Mouse (Mus musculus) 3134 (cell line): ENCODE measurements around the gene Lrrc75b.
"Not testable (repeated sequence)": the region's sequence is repeated elsewhere in the genome, so short reads cannot be mapped to it uniquely, and the experiment has no call there.

Experiments
- DNase-seq: peaks from one replicate; pipeline ENCODE4 v3.0.0-alpha.2; 2011; ENCODE audit warnings: low spot score; ENCODE audit not compliant: insufficient read length; ENCODE audit errors: extremely low read depth

Gene Lrrc75b

GRCm38 (mm10) chr10:75505928-75506327 lies 54.2 kb downstream of the Lrrc75b start:
- DNase-seq = not testable (repeated sequence)

GRCm38 (mm10) chr10:75505130-75505495 lies 55.0 kb downstream of the Lrrc75b start:
- no peak for DNase-seq

GRCm38 (mm10) chr10:75504234-75505129 lies 55.6 kb downstream of the Lrrc75b start:
- DNase-seq = peak; percentile 48

- DNase-seq = no peak
Observed at GRCm38 (mm10) chr10:75503692-75504091, 56.4 kb downstream of the Lrrc75b start.

- no peak for DNase-seq
Observed at GRCm38 (mm10) chr10:75501641-75502040, 58.5 kb downstream of the Lrrc75b start.

GRCm38 (mm10) chr10:75500345-75500744 lies 59.8 kb downstream of the Lrrc75b start:
- DNase-seq = no peak
